Mouse (Mus musculus) cerebellum, postnatal 10 days (tissue): ENCODE data around the gene Blvrb.

Source experiments
- DNase-seq, 2 experiments: peaks; one replicate each; pipeline ENCODE4 v3.0.0; 2021; ENCODE audit warnings: mixed read lengths in 2 of 2

The Blvrb gene

DNA sequence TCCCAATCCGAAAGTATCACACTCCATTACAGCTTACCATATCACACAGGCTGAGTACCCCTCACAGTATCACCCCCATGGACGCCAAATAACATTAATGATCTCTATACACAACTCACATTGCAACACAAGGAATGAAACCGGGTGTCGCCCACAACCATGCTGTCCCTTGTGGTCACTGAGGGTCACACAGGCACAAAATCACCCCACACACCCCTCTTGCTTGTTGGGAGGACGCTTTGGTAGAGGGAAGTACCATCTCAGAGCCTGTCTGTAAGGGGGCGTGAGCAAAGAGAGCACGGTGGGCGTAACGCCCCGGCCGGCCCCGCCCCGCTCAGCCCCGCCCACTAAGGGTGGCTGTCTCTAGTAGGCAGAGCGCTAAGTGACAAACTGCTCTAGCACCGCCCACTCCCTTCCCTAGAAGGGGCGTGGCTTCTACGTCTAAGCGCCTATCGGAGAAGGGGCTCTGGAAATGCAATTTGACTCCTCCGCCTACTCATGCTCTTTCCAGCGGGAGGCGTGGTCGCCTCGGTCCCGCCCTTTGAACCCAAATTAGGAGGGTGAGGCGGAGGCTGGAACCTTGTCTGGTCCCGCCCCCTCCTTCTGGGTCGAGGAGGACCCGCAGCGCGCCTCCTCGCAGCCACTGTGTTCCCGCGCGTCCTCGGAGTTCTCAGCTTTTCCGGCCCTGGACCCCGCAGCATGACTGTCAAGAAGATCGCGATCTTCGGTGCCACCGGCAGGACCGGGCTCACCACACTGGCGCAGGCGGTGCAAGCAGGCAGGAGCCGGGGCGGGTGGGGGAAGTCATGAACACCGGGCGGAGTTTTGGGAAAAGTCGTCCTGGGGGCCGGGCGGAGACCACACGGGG lies at the start of gene Blvrb, which contains the start of gene Sptbn4:
Blvrb (plus strand) TSS at position 560 of the 868 bp plus-strand sequence.
Sptbn4 (minus strand) TSS at position 268 of the 868 bp plus-strand sequence.
- peak; percentile 99 for DNase-seq

DNA sequence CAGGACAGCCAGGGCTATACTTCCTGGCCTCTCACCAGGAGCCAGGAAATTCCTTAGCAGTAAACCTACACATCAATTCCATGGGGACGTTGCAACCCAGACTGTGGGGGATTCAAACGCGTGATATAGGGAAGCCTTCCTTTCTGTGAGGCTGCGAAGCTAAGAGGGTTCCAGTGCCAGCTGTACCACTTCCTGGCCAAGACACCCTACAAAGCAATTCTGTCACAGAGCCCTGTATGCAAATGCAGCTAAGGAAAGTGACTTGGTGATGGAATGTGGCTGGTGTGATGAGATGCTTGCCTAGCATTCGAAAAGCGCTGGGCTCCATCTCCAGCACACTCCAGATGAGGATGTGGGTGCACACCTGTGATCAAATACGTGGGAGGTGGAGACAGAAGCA lies 47.2 kb upstream of the Blvrb start:
- DNase-seq: no peak

DNA sequence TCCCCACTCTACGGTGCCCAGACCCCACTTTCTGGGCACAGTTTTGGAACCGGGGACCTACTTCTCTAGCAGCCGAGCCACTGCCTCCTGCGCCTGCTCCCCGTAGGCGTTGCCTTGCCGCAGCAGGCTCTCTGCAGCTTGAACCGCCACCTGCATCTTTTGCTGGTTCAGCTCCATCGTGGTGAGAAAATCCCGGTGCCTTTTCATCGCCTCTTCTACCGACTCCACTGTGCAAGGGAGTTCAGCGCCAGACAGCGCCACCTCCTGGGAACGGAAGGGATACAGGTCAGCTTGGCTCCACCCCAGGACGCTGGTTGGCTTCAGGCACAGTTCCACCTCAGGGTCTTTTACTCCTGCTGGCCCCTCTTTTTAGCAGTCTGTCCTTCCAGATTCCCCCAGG lies 45.1 kb upstream of the Blvrb start:
- peak; percentile 93 to 95 for DNase-seq

DNA sequence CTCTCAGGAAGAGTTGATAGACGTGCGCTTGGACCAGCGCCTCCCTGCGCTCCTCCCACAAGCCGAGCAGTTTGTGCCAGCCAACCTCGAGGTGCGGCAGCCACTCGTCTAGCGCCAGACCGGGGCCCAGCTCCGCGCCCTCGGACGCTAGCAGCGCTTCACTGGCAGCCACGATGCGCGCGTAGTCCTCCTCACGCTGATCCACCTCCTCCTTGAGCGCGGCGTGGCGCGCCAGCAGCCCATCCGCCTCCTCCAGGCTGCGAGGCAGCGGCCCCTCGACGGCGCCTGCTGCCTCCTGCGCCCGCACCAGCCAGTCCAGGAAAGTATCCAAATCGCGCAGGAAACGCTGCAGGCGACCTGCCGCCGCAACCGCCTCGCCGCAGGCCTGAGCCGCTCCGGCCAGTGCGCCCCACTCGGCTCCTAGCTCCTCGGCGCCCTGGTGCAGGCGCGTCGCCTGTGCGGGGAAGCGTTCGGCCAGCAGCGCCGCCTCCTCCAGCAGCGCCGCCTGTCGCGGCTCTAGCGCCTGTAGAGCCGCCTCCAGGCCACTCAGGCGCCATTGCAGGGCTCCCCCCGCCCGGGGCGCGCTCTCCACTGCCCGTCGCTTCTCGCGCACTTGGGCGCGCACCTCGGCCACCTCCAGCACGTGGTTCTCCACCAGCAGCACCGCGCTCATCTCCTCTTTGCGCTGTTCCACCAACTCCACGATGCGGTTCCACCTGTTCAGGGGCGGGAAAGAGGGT lies 43.4 kb upstream of the Blvrb start:
- DNase-seq: peak; percentile 66 to 68

DNA sequence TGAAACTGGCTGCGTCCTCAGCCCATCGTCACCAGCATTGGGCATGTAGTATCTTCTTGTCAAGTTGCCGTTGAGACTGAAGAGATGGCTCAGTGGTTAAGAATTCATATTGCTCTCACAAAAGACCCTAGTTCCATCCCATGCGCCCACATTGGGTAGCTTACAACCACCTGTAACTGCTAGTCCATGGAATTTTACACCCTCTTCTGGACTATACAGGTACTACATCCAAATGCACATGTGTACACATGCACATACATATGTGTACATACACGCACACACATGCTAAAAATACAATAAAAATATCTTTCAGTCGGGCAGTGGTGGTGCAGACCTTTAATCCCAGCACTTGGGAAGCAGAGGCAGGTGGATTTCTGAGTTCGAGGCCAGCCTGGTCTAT lies 41.3 kb upstream of the Blvrb start:
- peak in 1 of 2 experiments; percentile 65 for DNase-seq

DNA sequence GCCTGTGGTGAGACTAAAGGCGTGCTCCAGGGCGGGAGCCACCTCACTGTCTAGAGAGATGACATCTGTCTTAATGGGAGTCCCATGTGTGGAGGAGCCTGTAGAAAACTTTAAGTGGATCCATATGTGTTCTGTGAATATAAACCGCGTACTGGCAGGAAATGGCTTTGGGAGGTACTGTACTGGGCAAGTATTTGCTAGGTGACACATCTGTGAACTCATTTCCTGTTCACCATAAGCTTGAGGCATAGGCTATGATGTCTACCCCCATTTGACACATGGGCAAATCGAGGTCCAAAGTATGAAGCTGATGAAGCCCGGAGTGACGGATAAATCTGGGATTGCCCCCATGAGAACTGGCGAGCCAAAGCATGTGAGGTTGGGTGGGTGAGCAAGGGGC lies 40.0 kb upstream of the Blvrb start:
- DNase-seq: peak in 1 of 2 experiments; percentile 25

DNA sequence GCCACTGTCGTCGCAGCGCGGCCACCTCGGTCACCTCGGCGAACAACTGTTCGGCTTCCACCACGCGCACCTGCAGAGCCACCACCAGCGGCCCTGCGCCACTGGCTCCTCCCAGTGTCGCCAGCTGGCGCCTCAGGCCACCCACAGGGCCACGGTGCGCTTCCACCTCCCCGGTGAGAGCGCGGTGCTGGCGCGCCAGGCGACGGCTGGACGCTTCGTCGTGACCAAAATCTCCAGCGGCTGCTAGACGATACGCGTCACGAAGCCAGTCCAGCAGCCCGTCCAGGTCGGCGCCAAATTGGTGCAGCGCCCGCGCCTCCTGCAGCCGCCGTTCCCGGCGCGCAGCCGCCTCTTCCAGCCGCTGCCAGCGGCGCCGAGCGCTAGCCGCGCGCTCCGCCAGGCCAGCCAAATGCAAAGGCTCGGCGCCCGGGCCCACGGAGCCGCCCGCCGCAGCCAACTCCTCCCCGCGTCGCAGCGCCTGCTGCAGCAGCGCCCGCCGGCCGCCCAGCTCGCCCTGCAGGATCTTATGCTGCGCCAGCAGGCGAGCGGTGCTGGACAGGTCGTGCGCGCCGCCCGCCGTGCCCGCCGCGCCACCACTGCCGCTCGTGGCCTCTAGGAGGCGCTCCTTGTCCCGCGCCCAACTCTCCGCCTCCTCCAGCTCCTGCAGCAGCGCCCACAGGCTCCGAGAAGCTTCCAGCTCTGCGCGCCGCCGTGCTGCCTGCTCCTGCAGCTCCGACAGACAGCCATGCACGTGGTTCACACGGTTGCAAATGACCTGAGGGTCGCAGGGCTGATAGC lies 39.2 kb upstream of the Blvrb start:
- DNase-seq: peak; percentile 92 to 93

DNA sequence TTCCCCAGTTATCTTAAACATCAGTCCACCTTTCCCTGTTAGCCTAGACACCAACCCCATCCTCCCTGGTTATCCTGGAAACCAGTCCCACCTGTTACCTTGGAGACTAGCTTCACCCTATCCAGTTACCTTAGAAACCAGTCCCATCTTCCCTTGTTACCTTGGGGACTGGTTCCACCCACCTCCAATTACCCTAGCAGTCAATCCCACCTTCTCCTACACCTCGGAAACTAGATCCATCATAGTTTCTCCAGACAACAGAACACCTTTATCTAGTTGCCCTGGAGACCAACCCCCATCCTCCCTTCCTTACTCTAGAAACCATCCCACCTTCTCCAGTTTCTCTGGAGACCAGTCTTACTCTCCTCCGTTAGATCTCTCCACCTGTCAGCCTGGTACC lies 30.6 kb upstream of the Blvrb start:
- no peak for DNase-seq

DNA sequence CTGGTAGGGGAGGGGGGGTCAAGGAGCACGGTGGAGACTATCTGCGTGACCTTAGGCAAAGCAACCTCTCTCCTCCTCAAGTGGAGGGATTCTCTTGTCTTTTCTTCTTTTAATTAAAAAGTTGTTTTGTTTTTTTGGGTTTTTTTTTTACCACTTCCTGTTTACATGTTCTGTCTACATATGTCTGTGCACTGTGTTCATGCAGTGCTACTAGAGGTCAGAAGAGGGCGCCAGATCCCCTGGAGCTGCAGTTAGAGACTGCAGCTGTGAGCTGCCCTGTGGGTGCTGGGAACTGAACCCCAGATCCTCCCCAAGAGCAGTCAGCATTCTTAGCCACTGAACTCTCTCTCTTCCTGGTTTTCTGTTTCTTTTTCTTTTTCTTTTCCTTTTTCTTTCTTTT lies 28.7 kb upstream of the Blvrb start:
- no peak for DNase-seq

DNA sequence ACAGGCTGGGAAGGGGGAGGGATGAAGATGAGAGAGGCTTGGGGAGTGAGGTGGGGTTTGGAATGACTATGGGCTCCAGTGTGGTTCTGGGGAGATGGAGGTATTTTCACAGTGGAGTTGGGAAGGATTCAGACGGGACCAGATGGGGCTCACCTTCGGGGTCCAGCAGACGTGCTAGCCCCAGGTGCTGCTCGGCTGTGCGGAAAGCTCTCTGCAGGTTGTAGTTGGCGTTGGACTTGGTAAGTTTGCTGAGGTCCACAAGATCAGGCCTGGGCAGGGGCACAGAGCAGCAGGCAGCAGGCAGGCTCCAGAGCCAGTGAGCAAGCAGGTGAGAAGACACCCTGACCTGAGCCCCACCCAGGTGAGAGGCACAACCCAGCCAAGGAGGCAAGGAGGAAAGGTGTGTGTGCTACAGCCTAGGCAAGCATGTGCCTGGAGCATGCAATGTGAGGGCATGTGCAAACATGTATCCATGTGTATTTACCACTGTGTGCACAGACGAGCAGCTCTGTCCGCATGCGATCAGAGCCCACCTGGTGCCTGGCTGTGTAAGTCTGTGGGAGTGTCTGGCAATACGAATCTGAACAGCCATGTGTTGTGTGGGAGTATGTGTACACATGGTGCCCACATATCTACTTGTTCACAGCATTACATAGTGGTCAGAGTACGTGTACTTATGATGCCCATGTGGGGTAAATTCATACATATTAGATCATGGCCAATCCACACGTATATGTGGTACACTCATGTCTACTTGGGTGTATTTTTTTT lies 24.0 kb upstream of the Blvrb start:
- DNase-seq: peak; percentile 77 to 88

DNA sequence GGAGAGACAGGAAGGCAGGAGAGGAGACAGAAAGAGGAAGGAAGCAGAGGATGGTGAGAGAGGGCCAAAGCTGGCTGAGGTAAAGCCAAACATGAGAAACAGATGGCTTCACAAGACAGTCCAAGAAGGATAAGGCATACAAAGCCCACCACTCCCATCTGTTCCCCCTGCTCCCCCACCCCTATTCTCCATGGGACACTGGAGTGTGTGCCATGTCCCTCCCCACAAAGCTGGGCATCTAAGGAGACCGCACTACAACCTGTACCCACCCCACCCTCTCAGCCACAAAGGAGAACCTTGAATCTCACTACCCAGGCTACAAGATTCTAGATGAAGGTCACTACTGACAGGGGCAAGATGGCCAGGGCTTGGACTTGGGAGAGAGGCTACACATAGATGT lies 20.4 kb upstream of the Blvrb start:
- DNase-seq: peak; percentile 93 to 95

DNA sequence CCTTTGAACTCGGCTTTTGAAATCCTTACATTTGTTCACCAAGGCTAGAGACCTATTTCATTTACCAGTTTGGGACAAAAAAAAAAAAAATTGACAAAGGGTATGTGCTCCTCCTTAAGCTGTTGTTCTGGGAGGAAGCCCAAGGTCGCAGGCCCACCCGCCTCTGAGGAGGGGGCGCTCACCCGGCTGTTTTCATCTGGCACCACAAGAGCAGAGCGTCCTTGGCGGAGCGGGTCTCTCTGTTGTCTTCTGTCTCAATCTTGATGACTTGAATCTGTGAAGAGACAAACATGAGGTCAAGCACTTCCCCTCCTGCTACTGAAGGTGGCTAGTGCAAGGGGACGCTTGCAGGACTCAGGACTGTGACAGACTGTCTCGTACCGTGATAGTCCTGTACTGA lies 19.8 kb upstream of the Blvrb start:
- peak; percentile 66 to 69 for DNase-seq

DNA sequence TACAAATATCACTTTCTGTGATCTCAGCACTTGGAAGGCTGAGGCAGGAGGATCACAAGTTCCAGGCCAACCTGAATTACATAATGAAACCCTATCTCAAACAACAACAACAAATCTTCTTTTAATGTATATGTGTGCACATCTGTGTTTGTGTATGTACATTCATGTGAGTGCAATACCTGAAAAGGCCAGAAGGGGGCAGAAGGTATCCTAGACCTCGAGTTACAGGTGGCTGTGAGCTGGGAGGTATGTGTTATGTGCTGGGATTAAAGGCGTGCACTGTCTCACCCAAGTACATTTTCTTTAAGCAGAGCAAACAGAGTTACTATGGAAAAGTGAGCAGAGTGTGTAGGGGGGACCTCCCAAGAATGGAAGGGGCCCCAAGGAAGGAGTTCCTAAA lies 18.6 kb upstream of the Blvrb start:
- peak in 1 of 2 experiments; percentile 70 for DNase-seq

DNA sequence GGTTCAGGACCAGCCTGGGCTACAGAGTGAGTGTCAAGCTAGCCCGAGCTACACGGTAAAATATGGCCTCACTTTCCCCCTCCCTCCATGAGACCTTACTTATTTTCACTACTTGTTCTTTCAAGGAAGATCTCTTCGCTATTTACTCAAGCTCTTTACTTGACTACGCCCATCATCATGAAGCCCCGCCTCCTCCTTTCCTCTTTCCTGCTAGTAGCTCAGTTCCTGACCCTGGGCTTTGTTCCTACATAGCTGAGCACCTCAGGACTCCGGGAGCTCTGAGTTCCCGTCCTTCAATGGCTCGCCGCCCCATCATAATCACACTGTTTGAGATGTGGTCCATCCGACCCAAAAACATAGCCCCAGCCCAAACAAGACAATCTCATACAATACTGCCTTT lies 14.4 kb upstream of the Blvrb start:
- DNase-seq: no peak

DNA sequence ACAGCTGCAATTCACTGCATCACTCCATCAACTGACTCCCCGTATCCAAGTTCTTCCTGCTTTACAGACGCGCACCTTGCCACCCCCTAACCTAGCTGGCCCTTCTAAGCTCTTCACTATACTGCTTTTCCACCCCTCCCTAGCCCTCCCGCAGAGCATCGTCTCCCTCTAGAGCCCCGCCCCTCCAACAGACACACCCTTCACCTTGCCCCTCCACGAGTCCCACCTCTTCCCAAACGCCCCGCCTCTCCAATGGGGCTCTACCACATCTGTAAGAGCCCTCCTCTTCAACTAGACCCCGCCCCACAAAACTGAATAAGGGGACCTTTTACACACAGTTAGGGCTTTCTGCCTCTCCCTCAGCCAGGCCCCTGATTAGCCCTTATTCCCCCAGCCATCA lies 14.0 kb upstream of the Blvrb start:
- no peak for DNase-seq

DNA sequence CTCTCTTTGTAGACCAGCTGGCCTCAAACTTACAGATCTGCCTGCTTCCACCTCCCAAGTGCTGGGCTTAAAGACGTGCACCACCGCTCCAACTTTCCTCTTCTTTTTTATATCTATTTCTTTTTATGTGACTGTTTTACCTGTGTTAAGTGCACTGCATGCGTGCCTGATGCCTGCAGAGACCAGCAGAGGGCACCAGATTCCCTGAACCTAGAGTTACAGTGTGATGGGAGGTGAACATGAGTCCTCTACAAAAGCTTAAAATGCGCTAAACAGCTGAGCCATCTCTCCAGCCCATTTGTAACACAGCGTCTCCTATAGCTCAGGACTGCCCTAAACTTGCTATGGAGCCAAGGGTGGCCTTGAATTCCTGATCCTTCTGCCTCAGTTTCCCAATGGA lies 10.2 kb upstream of the Blvrb start:
- DNase-seq: peak; percentile 53 to 59

DNA sequence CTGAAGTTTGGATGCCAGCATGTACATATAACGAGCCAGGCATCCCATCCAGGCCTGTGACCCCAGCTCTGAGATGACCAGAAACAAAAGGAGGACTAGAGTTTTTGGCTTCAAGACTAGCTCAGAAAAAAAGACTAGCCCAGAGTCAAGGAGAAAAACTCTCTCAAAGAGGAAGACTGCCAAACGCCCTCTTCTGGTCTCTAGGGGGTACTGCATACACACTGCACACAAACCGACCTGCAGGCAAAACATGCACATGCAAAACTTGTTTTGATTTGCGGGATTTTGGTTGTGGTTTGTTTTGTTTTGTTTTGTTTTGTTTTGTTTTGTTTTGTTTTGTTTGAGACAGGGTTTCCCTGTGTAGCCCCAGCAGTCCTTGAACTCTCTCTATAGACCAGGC lies 7.8 kb upstream of the Blvrb start:
- peak in 1 of 2 experiments; percentile 45 for DNase-seq

DNA sequence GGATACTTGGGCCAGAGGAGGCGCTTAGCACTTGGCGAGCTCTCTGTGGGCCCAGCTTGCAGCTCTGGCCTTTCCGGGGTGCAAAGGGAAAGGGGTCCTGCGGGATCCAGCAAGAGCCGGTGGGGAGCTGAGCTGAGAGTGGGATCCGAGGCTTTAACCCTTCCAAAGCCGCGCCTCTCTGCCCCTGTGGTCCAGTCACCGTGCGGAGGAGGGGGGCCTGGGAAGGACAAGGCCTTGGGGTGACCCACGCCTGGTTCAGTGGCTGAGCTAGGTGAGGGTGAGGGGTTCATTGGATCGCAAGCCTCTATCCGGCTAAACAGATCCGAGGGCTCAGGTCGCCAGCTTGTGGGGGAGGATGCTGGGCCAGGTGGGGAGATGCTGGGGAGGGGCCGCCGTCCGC lies 1.7 kb upstream of the Blvrb start:
- DNase-seq: peak; percentile 65 to 67

DNA sequence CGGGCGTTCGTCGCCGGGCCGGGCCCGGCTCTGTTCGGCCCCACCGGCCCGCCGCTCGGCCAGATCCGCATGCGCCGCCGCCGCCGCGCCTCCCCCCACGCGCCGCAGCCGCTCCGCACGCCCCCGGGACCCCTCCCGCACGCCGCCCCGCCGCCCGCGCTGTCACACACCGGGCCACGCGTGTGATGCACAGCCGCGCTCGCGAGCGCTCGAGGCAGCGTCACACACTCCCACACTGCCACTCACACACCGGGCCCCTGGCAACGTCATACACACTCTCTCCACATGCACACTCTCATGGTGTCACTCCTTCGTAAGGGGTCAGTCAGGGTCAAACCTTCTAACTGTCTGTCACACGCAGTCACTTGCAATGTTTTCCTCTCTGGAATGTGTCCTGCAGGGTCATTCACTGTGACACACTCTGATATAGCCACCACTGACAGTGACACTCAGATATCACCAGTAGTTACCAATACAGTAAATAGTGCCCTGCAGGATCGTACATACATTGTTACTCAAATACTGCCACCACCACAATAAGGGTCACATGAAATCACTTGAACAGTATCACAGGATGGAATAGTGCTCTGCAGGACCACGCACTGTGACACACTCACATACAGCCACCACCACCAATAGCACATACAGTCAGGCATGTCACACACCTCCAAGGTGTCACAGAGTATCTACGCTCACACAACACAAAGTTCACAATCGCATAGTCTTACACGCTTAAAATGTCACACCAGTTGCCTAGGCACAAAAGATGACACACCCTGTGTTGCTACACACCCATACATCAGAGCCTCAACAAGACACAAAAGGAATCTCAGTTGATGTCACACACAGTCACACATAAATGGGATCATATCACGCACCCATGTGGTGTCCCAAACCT lies 1.0 kb upstream of the Blvrb start:
- DNase-seq: peak; percentile 82 to 85

DNA sequence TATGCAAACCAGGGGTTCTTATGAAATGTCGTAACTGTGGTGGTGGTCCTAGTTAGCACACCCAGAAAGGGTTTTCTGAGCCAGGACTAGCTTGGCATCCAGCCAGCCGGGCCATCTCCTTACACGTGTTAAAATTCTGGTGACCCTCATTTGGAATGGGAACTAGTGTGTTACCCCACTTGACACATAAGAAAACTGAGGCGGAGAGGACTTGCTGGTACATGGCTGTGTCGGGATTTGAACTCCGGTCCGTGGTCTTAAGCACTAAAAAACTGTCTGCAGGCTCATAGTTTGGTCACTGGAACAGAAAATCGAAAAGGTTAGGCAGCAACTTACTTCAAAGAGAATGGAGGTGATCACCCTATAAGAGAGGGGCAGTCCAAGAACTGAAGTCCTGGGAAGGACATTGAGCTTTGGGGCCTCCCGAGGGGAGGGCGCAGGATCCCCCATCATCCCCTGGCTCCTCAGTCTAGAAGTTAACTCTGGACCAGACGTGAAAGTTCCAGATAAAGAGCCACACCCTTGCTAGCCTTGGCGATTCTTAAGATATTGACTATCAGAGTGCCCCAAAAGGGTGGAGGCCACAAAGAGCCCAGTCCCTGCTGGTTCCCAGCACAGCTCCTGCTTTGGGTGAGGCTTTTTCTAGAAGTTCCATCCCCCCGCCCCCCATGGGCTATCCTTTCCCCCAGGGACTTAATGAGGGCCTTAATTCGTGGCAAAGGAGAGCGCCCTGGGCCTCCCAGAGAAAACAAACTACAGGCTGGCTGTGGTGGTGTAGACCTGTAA lies 836 bp downstream of the Blvrb start:
- DNase-seq: peak; percentile 70 to 76
